Mouse (Mus musculus): ENCODE measurements around the gene Rsu1. TPM values are rescaled to one million over a fixed set of nuclear protein-coding genes. Genes with fewer than 3 reads are reported as not detected.

The Rsu1 gene
- total and polyA plus RNA-seq, 3 experiments: 39.9 to 51.7 (median 47.1) TPM

- WGBS: 84% methylated on average over 4 of the region's 4 CpGs
- H3K27me3 ChIP-seq (ENCODE audit: control insufficient read depth, insufficient read depth, low read length): no peaks in the 10 kb centered on the region
These were observed 47.8 kb downstream of the Rsu1 start for GRCm38 (mm10) chr2:13223451-13223850.

DNA sequence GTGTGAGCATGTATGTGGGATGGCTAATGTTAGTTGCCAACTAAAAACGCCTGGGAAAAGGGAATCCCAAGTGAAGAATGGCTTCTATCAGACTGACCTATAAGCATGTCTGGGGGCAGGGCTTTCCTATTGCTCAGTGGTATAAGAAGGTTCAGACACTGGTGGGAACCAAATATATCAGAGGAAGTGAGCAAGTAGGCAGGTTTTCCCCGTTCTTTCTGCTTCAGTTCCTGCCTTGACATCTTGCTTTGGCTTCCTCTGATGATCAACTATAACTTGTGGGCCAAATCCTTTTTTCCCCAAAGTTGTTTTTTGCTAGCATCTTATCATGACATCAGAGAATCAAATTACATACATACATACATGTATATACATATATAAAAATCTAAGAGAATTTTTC, 51.1 kb downstream of the Rsu1 start:
- no peak overlapping the region for H3K4me3 ChIP-seq
- 45% methylated on average over 2 of the region's 2 CpGs for WGBS
- DNase-seq: no peak
- intact Hi-C loops (cut with DNase I): no loop called here
- H3K9ac ChIP-seq (ENCODE audit: low read depth, low read length): no peak overlapping the region
- H3K27me3 ChIP-seq (ENCODE audit: control insufficient read depth, insufficient read depth, low read length): no peaks in the 10 kb centered on the region
- no peak overlapping the region for H3K27ac ChIP-seq
- no peaks in the 10 kb centered on the region; the same call in 1 of the 2 replicates for H3K36me3 ChIP-seq (ENCODE audit: control insufficient read depth, insufficient read depth, low read length)
- no peak for TF ChIP-seq POLR2A (IDR thresholded peaks at IDR 0.05; ENCODE audit: insufficient read depth, low read depth, low read length)
- TF ChIP-seq EP300 (IDR thresholded peaks at IDR 0.05; ENCODE audit: insufficient read depth, low read depth, low read length): no peak
- no peak for TF ChIP-seq CTCF (IDR thresholded peaks at IDR 0.05)
- H3K79me2 ChIP-seq (replicated peaks; ENCODE audit: control insufficient read depth, insufficient read depth, low read length): no peaks in the 10 kb centered on the region
- no peaks in the 10 kb centered on the region for H3K4me1 ChIP-seq (ENCODE audit: control insufficient read depth, insufficient read depth, low read length)

More at GRCm38 (mm10) chr2:13223451-13223850, 47.8 kb downstream of the Rsu1 start:
- no peak overlapping the region for H3K4me3 ChIP-seq
- intact Hi-C loops (cut with DNase I): no loop called here
- H3K79me2 ChIP-seq (replicated peaks; ENCODE audit: control insufficient read depth, insufficient read depth, low read length): no peaks in the 10 kb centered on the region
- no peak overlapping the region for H3K9ac ChIP-seq (ENCODE audit: low read depth, low read length)
- peaks cover 3% of the 10 kb centered on the region; the same call in 1 of the 2 replicates for H3K4me1 ChIP-seq (ENCODE audit: control insufficient read depth, insufficient read depth, low read length)
- no peak overlapping the region for H3K27ac ChIP-seq
- DNase-seq: no peak
- no peak for TF ChIP-seq POLR2A (IDR thresholded peaks at IDR 0.05; ENCODE audit: insufficient read depth, low read depth, low read length)
- TF ChIP-seq CTCF (IDR thresholded peaks at IDR 0.05): no peak
- TF ChIP-seq EP300 (IDR thresholded peaks at IDR 0.05; ENCODE audit: insufficient read depth, low read depth, low read length): no peak
- peaks cover 7% of the 10 kb centered on the region for H3K36me3 ChIP-seq (ENCODE audit: control insufficient read depth, insufficient read depth, low read length)

- no peaks in the 10 kb centered on the region for H3K4me1 ChIP-seq (ENCODE audit: control insufficient read depth, insufficient read depth, low read length)
- H3K36me3 ChIP-seq (ENCODE audit: control insufficient read depth, insufficient read depth, low read length): no peaks in the 10 kb centered on the region; the same call in 1 of the 2 replicates
- WGBS: 86% methylated on average over 6 of the region's 6 CpGs
- H3K4me3 ChIP-seq: no peak overlapping the region
- TF ChIP-seq CTCF (IDR thresholded peaks at IDR 0.05): no peak
- no peak for TF ChIP-seq POLR2A (IDR thresholded peaks at IDR 0.05; ENCODE audit: insufficient read depth, low read depth, low read length)
- no peak for TF ChIP-seq EP300 (IDR thresholded peaks at IDR 0.05; ENCODE audit: insufficient read depth, low read depth, low read length)
- no peaks in the 10 kb centered on the region for H3K27me3 ChIP-seq (ENCODE audit: control insufficient read depth, insufficient read depth, low read length)
- H3K27ac ChIP-seq: no peak overlapping the region
- DNase-seq: no peak
- intact Hi-C loops (cut with DNase I): no loop called here
- H3K79me2 ChIP-seq (replicated peaks; ENCODE audit: control insufficient read depth, insufficient read depth, low read length): no peaks in the 10 kb centered on the region
- no peak overlapping the region for H3K9ac ChIP-seq (ENCODE audit: low read depth, low read length)
These were observed 53.1 kb downstream of the Rsu1 start for GRCm38 (mm10) chr2:13218112-13218511.

GRCm38 (mm10) chr2:13206825-13207224, 64.4 kb downstream of the Rsu1 start:
- peaks cover 2% of the 10 kb centered on the region; the same call in 1 of the 2 replicates for H3K4me1 ChIP-seq (ENCODE audit: control insufficient read depth, insufficient read depth, low read length)
- no peaks in the 10 kb centered on the region for H3K27me3 ChIP-seq (ENCODE audit: control insufficient read depth, insufficient read depth, low read length)
- intact Hi-C loops (cut with DNase I): no loop called here
- no peaks in the 10 kb centered on the region for H3K36me3 ChIP-seq (ENCODE audit: control insufficient read depth, insufficient read depth, low read length)
- H3K4me3 ChIP-seq: no peak overlapping the region
- 86% methylated on average over 2 of the region's 2 CpGs for WGBS
- DNase-seq: no peak
- TF ChIP-seq POLR2A (IDR thresholded peaks at IDR 0.05; ENCODE audit: insufficient read depth, low read depth, low read length): no peak
- no peak for TF ChIP-seq CTCF (IDR thresholded peaks at IDR 0.05)
- no peak for TF ChIP-seq EP300 (IDR thresholded peaks at IDR 0.05; ENCODE audit: insufficient read depth, low read depth, low read length)
- no peak overlapping the region for H3K27ac ChIP-seq
- H3K9ac ChIP-seq (ENCODE audit: low read depth, low read length): no peak overlapping the region
- H3K79me2 ChIP-seq (replicated peaks; ENCODE audit: control insufficient read depth, insufficient read depth, low read length): no peaks in the 10 kb centered on the region

DNA sequence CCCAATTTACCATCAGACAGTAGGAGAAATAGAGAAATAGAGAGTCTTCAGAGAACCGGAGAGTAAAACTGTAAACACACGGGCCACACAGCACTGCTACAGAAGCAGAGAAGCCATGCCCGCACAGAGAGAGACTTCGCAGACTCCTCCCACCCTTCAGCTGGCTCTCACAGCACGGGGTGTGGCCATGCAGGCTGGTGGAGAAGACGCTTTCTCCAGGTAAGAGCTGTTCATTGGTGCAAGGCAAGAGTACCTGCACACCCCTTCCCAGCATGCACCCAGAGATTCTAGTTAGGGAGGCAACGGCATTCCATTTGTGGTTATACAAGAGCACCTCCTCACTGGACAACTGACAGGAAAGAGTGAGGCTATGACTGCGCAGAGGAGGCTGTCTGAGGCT, 64.8 kb downstream of the Rsu1 start:
- TF ChIP-seq CTCF (IDR thresholded peaks at IDR 0.05): no peak
- H3K79me2 ChIP-seq (replicated peaks; ENCODE audit: control insufficient read depth, insufficient read depth, low read length): no peaks in the 10 kb centered on the region
- intact Hi-C loops (cut with DNase I): no loop called here
- DNase-seq: no peak
- no peaks in the 10 kb centered on the region for H3K36me3 ChIP-seq (ENCODE audit: control insufficient read depth, insufficient read depth, low read length)
- no peak overlapping the region for H3K9ac ChIP-seq (ENCODE audit: low read depth, low read length)
- no peak overlapping the region for H3K4me3 ChIP-seq
- H3K27me3 ChIP-seq (ENCODE audit: control insufficient read depth, insufficient read depth, low read length): no peaks in the 10 kb centered on the region
- WGBS: 82% methylated on average over 8 of the region's 8 CpGs
- H3K4me1 ChIP-seq (ENCODE audit: control insufficient read depth, insufficient read depth, low read length): peaks cover 2% of the 10 kb centered on the region; the same call in 1 of the 2 replicates
- no peak overlapping the region for H3K27ac ChIP-seq

- TF ChIP-seq EP300 (IDR thresholded peaks at IDR 0.05; ENCODE audit: insufficient read depth, low read depth, low read length): no peak
- no peak for TF ChIP-seq POLR2A (IDR thresholded peaks at IDR 0.05; ENCODE audit: insufficient read depth, low read depth, low read length)
- no peak for TF ChIP-seq CTCF (IDR thresholded peaks at IDR 0.05)
These were observed 68.3 kb downstream of the Rsu1 start for GRCm38 (mm10) chr2:13202805-13203475.

More at GRCm38 (mm10) chr2:13202805-13203475, 68.3 kb downstream of the Rsu1 start:
- WGBS: 94% methylated on average over 6 of the region's 6 CpGs
- H3K4me1 ChIP-seq (ENCODE audit: control insufficient read depth, insufficient read depth, low read length): peaks cover 2% of the 10 kb centered on the region; the same call in 1 of the 2 replicates
- no peak for DNase-seq
- no peaks in the 10 kb centered on the region for H3K27me3 ChIP-seq (ENCODE audit: control insufficient read depth, insufficient read depth, low read length)
- H3K79me2 ChIP-seq (replicated peaks; ENCODE audit: control insufficient read depth, insufficient read depth, low read length): no peaks in the 10 kb centered on the region
- no peak overlapping the region for H3K4me3 ChIP-seq
- no peaks in the 10 kb centered on the region for H3K36me3 ChIP-seq (ENCODE audit: control insufficient read depth, insufficient read depth, low read length)
- H3K9ac ChIP-seq (ENCODE audit: low read depth, low read length): no peak overlapping the region
- intact Hi-C loops (cut with DNase I): no loop called here
- H3K27ac ChIP-seq: no peak overlapping the region
